Mouse (Mus musculus) heart, embryonic 10.5 days (tissue): Measurements from ENCODE around the gene Oxnad1. TPM values are rescaled to one million over a fixed set of nuclear protein-coding genes. Genes with fewer than 3 reads are reported as not detected.

Experiments used
- polyA plus RNA-seq: library from polyadenylated mRNA; unstranded; fragments of >200 nt; fragmentation: Nextera tagmentation; extraction: Ambion mirVana; gene quantifications from 2 replicates; pipeline ENCODE4 v1.2.1, GENCODE M21; 2016

Gene Oxnad1
- polyA plus RNA-seq, 1 experiment from 2014 or later: 26.5 TPM

Other genes starting within 250 kb of the Oxnad1 start
- gene Galnt15, start 56.4 kb upstream of the Oxnad1 start, polyA plus RNA-seq: 0.18 and 0.38 TPM in 2 replicates
- 90.6 and 102 TPM in 2 replicates for gene Dph3, start 355 bp downstream of the Oxnad1 start, polyA plus RNA-seq
- not detected in 2 replicates for gene Msmb, start 56.6 kb downstream of the Oxnad1 start, polyA plus RNA-seq
- gene Ncoa4, start 74.5 kb downstream of the Oxnad1 start, polyA plus RNA-seq: 102 and 112 TPM in 2 replicates
- gene Timm23, start 116.5 kb downstream of the Oxnad1 start, polyA plus RNA-seq: 370 and 414 TPM in 2 replicates
- 32.7 and 35.3 TPM in 2 replicates for gene Parg, start 116.6 kb downstream of the Oxnad1 start, polyA plus RNA-seq
- 15.3 and 22.1 TPM in 2 replicates for gene Ogdhl, start 236.6 kb downstream of the Oxnad1 start, polyA plus RNA-seq